Mouse (Mus musculus): ENCODE data around the gene Tssk2. TPM values are rescaled to one million over a fixed set of nuclear protein-coding genes. Genes with fewer than 3 reads are reported as not detected.
A peak's percentile ranks its signal among the peaks of the same experiment; 100 is the strongest.

Tssk2 gene
- polyA plus RNA-seq (2012; rRNA removed), result not detected in 2 replicates

- WGBS, result 93% methylated on average over 14 of the region's 14 CpGs
- no peak for DNase-seq (ENCODE audit: low read depth, low spot score)
Measured at GRCm38 (mm10) chr16:17898462-17898861, at the start of gene Tssk2, which contains the start of gene Dgcr2. TSS of gene Tssk2 (plus strand) at chr16:17898637. TSS of gene Dgcr2 (minus strand) at chr16:17898562.

- WGBS, result 16% methylated on average over 1 of the region's 1 CpGs
- no peak for DNase-seq (ENCODE audit: low read depth, low spot score)
Measured at GRCm38 (mm10) chr16:17848928-17849327, 49.5 kb upstream of the Tssk2 start.

- 83% methylated on average over 6 of the region's 6 CpGs for WGBS
- DNase-seq (ENCODE audit: low read depth, low spot score), result no peak
Measured at GRCm38 (mm10) chr16:17849486-17849885, 49.0 kb upstream of the Tssk2 start.

GRCm38 (mm10) chr16:17851331-17851730, 47.1 kb upstream of the Tssk2 start:
- WGBS, result 97% methylated on average over 5 of the region's 5 CpGs
- no peak for DNase-seq (ENCODE audit: low read depth, low spot score)

- DNase-seq (ENCODE audit: low read depth, low spot score), result no peak
- 88% methylated on average over 1 of the region's 1 CpGs for WGBS
Measured at GRCm38 (mm10) chr16:17851860-17852259, 46.6 kb upstream of the Tssk2 start.

GRCm38 (mm10) chr16:17853263-17853662, 45.2 kb upstream of the Tssk2 start:
- no peak for DNase-seq (ENCODE audit: low read depth, low spot score)
- WGBS, result 68% methylated on average over 2 of the region's 2 CpGs

- 62% methylated on average over 7 of the region's 7 CpGs for WGBS
- DNase-seq (ENCODE audit: low read depth, low spot score), result no peak
Measured at GRCm38 (mm10) chr16:17857157-17857556, 41.3 kb upstream of the Tssk2 start.

- no peak for DNase-seq (ENCODE audit: low read depth, low spot score)
Measured at GRCm38 (mm10) chr16:17858592-17858991, 39.8 kb upstream of the Tssk2 start.

GRCm38 (mm10) chr16:17865293-17865692, 33.1 kb upstream of the Tssk2 start:
- no peak for DNase-seq (ENCODE audit: low read depth, low spot score)
- WGBS, result 30% methylated on average over 2 of the region's 2 CpGs

GRCm38 (mm10) chr16:17865770-17866169, 32.7 kb upstream of the Tssk2 start:
- WGBS, result 32% methylated on average over 6 of the region's 6 CpGs
- DNase-seq (ENCODE audit: low read depth, low spot score), result peak; percentile 90

GRCm38 (mm10) chr16:17871248-17871647, 27.2 kb upstream of the Tssk2 start:
- no peak for DNase-seq (ENCODE audit: low read depth, low spot score)
- 45% methylated on average over 5 of the region's 5 CpGs for WGBS

- 85% methylated on average over 4 of the region's 4 CpGs for WGBS
- DNase-seq (ENCODE audit: low read depth, low spot score), result no peak
Measured at GRCm38 (mm10) chr16:17872995-17873394, 25.4 kb upstream of the Tssk2 start.

- no peak for DNase-seq (ENCODE audit: low read depth, low spot score)
Measured at GRCm38 (mm10) chr16:17875174-17875573, 23.3 kb upstream of the Tssk2 start.

GRCm38 (mm10) chr16:17876096-17876495, 22.3 kb upstream of the Tssk2 start:
- 98% methylated on average over 1 of the region's 1 CpGs for WGBS
- DNase-seq (ENCODE audit: low read depth, low spot score), result no peak

More at GRCm38 (mm10) chr16:17875174-17875573, 23.3 kb upstream of the Tssk2 start:
- WGBS, result 53% methylated on average over 4 of the region's 4 CpGs

- DNase-seq (ENCODE audit: low read depth, low spot score), result no peak
- 81% methylated on average over 4 of the region's 4 CpGs for WGBS
Measured at GRCm38 (mm10) chr16:17879571-17879970, 18.9 kb upstream of the Tssk2 start.

- DNase-seq (ENCODE audit: low read depth, low spot score), result no peak
Measured at GRCm38 (mm10) chr16:17882196-17882595, 16.2 kb upstream of the Tssk2 start.

GRCm38 (mm10) chr16:17884116-17884515, 14.3 kb upstream of the Tssk2 start:
- DNase-seq (ENCODE audit: low read depth, low spot score), result no peak
- 52% methylated on average over 6 of the region's 6 CpGs for WGBS

GRCm38 (mm10) chr16:17889689-17890341, 8.6 kb upstream of the Tssk2 start:
- WGBS, result 57% methylated on average over 6 of the region's 6 CpGs
- DNase-seq (ENCODE audit: low read depth, low spot score), result no peak

- WGBS, result 21% methylated on average over 2 of the region's 2 CpGs
- no peak for DNase-seq (ENCODE audit: low read depth, low spot score)
Measured at GRCm38 (mm10) chr16:17890342-17890727, 8.1 kb upstream of the Tssk2 start.

GRCm38 (mm10) chr16:17890917-17891566, 7.4 kb upstream of the Tssk2 start:
- peak; percentile 89 for DNase-seq (ENCODE audit: low read depth, low spot score)
- WGBS, result under 1% methylated on average over 44 of the region's 44 CpGs

GRCm38 (mm10) chr16:17891567-17891959, 6.9 kb upstream of the Tssk2 start, which contains the start of gene Gm20518:
TSS of gene Gm20518 (minus strand) at chr16:17891671.
- under 1% methylated on average over 38 of the region's 38 CpGs for WGBS
- peak; percentile 91 for DNase-seq (ENCODE audit: low read depth, low spot score)
